Mouse (Mus musculus) adrenal gland, adult 18-20 months (tissue): ENCODE data around the gene Iqcf5. TPM values are rescaled to one million over a fixed set of nuclear protein-coding genes. Genes with fewer than 3 reads are reported as not detected.

ENCODE experiments used
- total RNA-seq, 2 experiments: library from RNA; stranded (reverse); gene quantifications; 1 replicate in 1 of 2; 2 replicates in 1 of 2; pipeline ENCODE4 v1.2.3; 2021

Iqcf5 gene
- total RNA-seq, 2 experiments from 2014 or later = not detected

Other genes starting within 250 kb of the Iqcf5 start
- 1 to 10 TPM; 3.2 to 4.3 TPM for gene Poc1a, start 233.5 kb upstream of the Iqcf5 start, total RNA-seq
- gene Dusp7, start 145.9 kb upstream of the Iqcf5 start, total RNA-seq = 10 to 100 TPM; 11.8 to 22.2 TPM
- gene Rpl29, start 85.1 kb upstream of the Iqcf5 start, total RNA-seq = 100 to 1,000 TPM; 339 to 377 TPM
- 10 to 100 TPM; 13.9 to 14.9 TPM for gene Acy1, start 76.3 kb upstream of the Iqcf5 start, total RNA-seq
- gene Abhd14b, start 67.1 kb upstream of the Iqcf5 start, total RNA-seq = 10 to 100 TPM; 29.6 to 43.4 TPM
- 10 to 100 TPM; 18.3 to 21.3 TPM for gene Abhd14a, start 66.9 kb upstream of the Iqcf5 start, total RNA-seq
- gene Pcbp4, start 61.3 kb upstream of the Iqcf5 start, total RNA-seq = 10 to 100 TPM; 22.4 to 28.0 TPM
- gene Gpr62, start 48.6 kb upstream of the Iqcf5 start, total RNA-seq = under 1 TPM; 0.20 to 0.29 TPM
- gene Rrp9, start 38.6 kb upstream of the Iqcf5 start, total RNA-seq = 10 to 100 TPM; 32.7 to 47.8 TPM
- 10 to 100 TPM; 35.9 to 63.4 TPM for gene Parp3, start 37.6 kb upstream of the Iqcf5 start, total RNA-seq
- gene Iqcf1, start 14.6 kb upstream of the Iqcf5 start, total RNA-seq = not detected
- not detected for gene Iqcf3, start 47.1 kb downstream of the Iqcf5 start, total RNA-seq
- gene Iqcf4, start 56.4 kb downstream of the Iqcf5 start, total RNA-seq = not detected
- not detected for gene Iqcf6, start 112.0 kb downstream of the Iqcf5 start, total RNA-seq
- not detected for gene Grm2, start 141.5 kb downstream of the Iqcf5 start, total RNA-seq
- gene Tex264, start 171.4 kb downstream of the Iqcf5 start, total RNA-seq = 100 to 1,000 TPM in 1 of 2 experiments, 10 to 100 TPM in 1; 93.5 to 136 TPM